Mouse (Mus musculus) left cerebral cortex, postnatal 36 days (tissue): ENCODE measurements at regions not wholly inside any gene's neighbourhood (a gene's known extent, or its start where the extent isn't known, plus 50 kb on each side); places are given as distances from the start of the nearest gene placed in this dataset.

Experiments
- DNase-seq, 2 experiments: peaks; one replicate each; pipeline ENCODE4 v3.0.0; 2021 to 2022; ENCODE audit warnings: low spot score in 2 of 2, mixed read lengths in 1 of 2
- intact Hi-C: fragments of 180-260 bp; cut with DNase I; formaldehyde crosslinking; loops from one replicate; pipeline ENCODE4 v1.15.1; 2025

- intact Hi-C loops = no loop called here
- DNase-seq = no peak
Observed at GRCm38 (mm10) chr2:147929031-147929711, 117.6 kb downstream of the Foxa2 start.

DNA sequence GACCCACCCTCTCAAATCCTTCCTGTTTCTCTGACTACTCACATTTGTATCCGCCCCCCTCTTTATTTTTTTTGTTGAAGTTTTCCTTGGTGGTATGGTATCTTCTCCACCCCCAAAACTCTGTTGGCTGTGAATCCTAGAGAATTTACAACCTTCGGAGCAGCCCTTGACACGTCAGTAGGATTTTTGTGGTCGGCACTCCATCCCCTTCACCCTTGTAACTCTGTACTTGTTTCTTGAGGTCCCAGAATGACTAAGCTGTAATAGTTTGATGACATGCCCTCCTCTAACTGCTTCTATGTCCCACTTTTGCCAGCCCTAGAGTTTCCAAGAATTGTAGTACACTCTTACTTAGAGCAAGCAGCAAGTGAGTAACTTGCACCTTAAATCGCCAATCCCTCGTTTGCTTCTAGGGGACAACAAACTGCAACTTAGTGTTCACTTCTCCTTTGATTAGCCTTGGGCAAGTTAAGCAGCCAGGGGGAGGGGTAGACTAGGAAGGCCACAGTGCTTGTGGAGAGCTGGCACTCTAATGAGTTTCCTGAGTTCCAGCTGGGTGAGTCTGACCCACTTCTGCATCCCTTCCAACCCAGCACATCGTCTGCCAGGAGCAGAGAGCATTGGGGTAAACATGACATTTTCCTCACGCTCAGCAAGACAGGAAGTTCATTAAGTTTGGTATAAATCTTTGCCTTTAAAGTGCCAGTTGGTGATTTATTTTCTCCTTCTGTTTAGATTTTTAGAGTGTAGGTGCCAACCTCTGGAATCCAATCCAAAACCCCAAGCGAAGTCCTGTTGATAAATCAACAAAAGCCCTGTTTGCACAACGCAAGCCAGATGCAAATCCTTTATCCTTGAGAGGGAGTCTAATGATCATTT, 118.7 kb downstream of the Foxa2 start:
- intact Hi-C loops = no loop called here
- DNase-seq = peak in 1 of 2 experiments; percentile 4

DNA sequence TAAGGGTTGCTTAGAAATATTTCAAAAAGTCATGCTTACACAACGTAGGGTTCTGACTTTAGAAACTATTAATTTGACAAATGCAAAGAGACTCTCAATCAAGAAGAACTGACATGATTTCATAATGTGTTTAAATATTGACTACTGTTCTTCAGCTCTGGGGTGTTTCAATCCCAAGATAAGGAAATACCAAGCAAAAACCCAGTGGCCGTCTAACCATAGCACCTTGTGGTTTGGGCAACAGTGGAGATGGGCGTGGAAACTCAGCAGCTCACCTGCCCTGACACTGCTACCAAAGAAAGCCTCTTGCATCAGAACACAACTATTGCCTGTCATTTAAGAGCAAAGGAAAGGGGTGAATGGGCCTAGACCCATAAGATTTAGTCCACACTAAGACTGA, 119.9 kb downstream of the Foxa2 start:
- intact Hi-C loops = no loop called here
- DNase-seq = no peak

- no peak for DNase-seq
- intact Hi-C loops = no loop called here
Observed at GRCm38 (mm10) chr2:147907341-147907740, 139.4 kb downstream of the Foxa2 start.

GRCm38 (mm10) chr2:147905759-147906740, 140.7 kb downstream of the Foxa2 start:
- DNase-seq = no peak
- intact Hi-C loops = no loop called here

DNA sequence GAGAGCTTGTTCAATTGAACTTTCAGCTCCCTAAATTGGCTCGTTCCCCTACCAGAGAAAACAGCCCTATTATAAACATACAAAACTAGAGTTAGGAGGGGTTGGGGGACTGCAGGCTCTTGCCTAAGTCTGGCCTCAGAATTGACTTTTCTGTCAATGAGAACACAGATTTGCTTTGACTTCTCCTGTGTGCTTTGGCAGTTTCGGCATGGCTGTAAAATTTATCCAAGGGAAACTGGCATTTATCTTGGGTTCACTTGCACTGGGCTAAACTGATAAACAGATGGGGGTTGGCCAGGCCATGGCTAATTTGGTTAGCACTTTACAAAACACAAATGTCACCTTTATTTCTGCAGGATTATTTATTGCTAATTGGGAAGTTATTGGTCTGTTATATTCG, 141.7 kb downstream of the Foxa2 start:
- intact Hi-C loops = no loop called here
- no peak for DNase-seq

DNA sequence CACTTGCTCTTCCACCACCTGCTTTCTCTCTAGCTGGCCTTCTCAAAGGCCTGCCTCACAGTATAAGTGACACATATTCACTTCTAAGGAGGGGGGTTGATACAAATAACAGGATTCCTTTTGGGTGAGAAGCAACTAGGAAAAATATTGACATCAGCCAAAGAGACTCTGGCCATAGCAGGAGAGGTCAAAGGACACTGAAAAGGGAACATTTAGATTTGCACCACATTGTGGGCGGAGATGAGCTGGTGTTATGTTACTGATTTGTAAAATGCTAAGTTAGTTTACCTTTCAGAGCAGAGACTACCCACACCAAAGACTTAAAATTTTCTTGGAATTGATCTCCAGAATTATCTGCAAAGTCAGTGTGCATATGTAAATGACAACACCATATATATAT, 147.5 kb downstream of the Foxa2 start:
- intact Hi-C loops = no loop called here
- DNase-seq = no peak

GRCm38 (mm10) chr2:147895691-147896090, 151.1 kb downstream of the Foxa2 start:
- intact Hi-C loops = no loop called here

GRCm38 (mm10) chr2:147894213-147894612, 152.6 kb downstream of the Foxa2 start:
- no peak for DNase-seq
- intact Hi-C loops = no loop called here

More at GRCm38 (mm10) chr2:147895691-147896090, 151.1 kb downstream of the Foxa2 start:
- DNase-seq = no peak

DNA sequence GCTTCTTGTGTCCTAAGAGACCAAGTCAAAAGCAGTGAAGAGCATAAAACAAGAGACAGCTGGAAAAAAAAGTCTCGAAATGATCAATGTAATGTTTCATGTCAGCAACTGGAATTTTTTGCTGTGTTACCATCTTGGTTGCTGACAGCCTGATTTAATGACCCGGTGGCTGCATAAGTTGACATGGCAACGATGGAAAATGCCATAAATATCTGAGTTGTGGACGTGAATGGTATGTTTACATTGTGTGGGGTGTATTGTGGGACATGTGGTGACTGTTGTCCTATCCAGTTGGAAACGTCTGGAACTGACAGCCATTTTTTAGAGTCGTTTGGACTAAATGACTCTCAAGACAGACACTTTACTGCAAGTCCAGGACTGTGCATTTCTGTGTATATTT, 160.6 kb downstream of the Foxa2 start:
- intact Hi-C loops = no loop called here
- no peak for DNase-seq

DNA sequence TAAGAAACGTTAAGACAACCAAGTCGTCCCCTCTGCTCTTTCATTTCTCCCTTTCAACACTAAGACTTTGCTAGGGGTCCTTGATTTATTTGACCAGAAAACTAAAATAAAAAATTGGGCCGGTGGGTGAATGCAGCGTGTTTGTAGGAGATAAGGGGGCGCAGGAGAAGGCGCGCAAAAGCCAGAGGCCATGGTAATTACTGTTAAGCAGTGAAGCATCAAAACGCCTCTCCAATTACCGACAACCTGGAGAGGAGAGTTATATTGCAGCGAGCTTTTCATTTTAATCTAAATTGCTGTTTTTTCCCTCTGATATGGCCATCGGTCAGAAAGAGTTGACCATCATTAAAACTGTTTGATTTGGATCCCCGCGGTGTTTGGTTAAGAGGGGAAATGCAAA, 168.9 kb downstream of the Foxa2 start:
- intact Hi-C loops = no loop called here
- no peak for DNase-seq

- intact Hi-C loops = no loop called here
- DNase-seq = no peak
Observed at GRCm38 (mm10) chr2:147877543-147877904, 169.2 kb downstream of the Foxa2 start.

- intact Hi-C loops = no loop called here
- DNase-seq = peak in 1 of 2 experiments; percentile 9
Observed at GRCm38 (mm10) chr2:147876708-147877542, 169.8 kb downstream of the Foxa2 start.

GRCm38 (mm10) chr2:147872972-147873371, 173.8 kb downstream of the Foxa2 start:
- no peak for DNase-seq

DNA sequence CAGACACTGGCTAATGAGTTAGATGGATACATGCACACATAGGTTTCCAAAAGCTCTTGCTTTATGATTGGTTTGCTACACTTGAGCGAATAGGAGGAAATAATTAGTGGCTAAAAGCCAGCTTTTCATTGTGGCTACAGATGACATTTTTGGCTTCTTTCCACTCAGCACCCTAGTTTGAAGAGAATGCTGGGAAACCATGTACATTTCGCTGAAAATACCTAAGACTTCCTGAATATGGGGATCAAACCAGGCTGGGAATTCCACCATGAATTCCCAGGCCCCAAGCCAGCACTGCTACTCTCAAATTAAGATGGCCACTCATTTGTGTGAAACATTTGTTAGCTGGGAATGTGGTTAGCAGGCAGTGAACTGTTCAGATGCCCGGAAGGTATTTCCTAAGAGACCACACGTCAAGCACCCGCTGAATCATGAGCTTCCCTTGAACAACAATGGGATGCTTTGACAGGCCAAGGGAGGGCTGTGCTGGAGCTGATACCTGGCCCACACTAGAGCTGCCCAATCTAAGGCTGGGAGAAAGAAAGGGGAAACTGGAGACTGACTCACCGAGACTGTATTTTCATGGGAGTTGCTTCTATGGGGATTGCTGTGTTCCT, 195.5 kb downstream of the Foxa2 start:
- intact Hi-C loops = no loop called here
- no peak for DNase-seq

More at GRCm38 (mm10) chr2:147872972-147873371, 173.8 kb downstream of the Foxa2 start:
- intact Hi-C loops = no loop called here

GRCm38 (mm10) chr2:147846968-147847749, 199.6 kb downstream of the Foxa2 start:
- DNase-seq = peak in 1 of 2 experiments; percentile 9
- intact Hi-C loops = no loop called here

- peak in 1 of 2 experiments; percentile 10 for DNase-seq
Observed at GRCm38 (mm10) chr2:147845256-147845655, 201.5 kb downstream of the Foxa2 start.

DNA sequence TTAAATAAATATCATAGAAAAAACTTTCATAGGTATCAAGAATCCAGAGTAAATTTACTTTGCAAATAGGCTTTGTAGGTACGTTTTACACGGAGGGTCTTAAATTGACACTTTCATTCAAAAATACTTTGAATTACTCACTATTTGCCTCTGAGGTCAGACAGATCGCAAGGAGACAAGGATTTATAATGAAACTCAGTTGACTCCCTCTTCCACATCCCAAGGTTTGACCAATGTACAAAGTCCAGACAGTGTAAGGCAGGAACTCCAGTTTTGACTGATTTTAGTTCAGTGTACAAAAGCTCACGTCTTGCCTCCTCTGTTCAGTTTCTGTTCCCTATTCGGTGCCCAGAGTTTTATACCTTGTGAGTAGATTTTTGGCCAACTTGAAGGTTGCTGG, 205.8 kb downstream of the Foxa2 start:
- DNase-seq = no peak
- intact Hi-C loops = no loop called here

More at GRCm38 (mm10) chr2:147845256-147845655, 201.5 kb downstream of the Foxa2 start:
- intact Hi-C loops = no loop called here
